Mouse (Mus musculus) retina, postnatal 1 day (tissue): ENCODE results near the gene Cst8.
"Not testable (repeated sequence)": the region's sequence is repeated elsewhere in the genome, so short reads cannot be mapped to it uniquely, and the experiment has no call there.

Source experiments
- DNase-seq: peaks from one replicate; pipeline ENCODE4 v3.0.0-alpha.2; 2012

The Cst8 gene

DNA sequence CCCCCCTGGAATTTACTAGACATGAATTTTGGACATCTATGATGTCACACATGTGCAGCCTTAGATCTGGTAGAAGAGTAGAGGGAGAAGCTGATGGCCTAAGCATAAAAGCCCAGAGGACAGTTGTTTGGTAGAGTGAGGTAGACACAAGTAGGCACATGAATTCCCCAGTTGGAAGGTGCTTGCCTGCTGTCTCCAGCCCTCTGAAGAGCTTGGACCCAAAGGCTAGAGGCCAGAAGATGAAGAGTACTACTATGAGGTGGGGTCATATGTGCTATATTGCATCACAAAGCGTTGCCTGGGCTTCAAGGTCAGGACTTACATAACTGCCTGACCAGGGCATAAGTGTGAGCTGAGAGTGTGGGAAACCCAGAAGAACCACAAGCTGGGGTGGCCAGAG is at the start of gene Cst8:
Gene Cst8, plus strand, starts transcription at position 301 of the 400 bp plus-strand sequence.
- no peak for DNase-seq

DNA sequence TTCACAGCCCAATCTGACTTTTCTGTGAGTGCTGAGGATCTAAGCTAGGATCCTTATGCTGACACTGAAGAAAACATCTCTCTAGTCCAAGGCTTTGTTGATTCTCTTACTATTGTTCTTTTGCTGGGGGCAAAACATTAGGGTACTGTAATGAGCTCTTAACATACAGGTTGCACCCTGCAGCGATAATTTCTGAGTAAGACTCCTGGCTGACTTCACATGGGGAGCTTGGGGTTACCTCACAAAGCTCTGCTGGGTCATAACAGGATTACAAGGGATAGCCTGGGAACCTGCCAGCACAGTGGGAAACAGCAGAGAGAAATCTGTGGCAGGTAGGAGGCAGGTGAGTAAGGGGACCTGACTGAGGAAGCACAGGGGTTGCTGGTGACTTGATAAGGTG is 48.5 kb upstream of the Cst8 start, which contains the start of gene Cstl1:
Gene Cstl1, plus strand, starts transcription at position 301 of the 400 bp plus-strand sequence.
- DNase-seq, result no peak

DNA sequence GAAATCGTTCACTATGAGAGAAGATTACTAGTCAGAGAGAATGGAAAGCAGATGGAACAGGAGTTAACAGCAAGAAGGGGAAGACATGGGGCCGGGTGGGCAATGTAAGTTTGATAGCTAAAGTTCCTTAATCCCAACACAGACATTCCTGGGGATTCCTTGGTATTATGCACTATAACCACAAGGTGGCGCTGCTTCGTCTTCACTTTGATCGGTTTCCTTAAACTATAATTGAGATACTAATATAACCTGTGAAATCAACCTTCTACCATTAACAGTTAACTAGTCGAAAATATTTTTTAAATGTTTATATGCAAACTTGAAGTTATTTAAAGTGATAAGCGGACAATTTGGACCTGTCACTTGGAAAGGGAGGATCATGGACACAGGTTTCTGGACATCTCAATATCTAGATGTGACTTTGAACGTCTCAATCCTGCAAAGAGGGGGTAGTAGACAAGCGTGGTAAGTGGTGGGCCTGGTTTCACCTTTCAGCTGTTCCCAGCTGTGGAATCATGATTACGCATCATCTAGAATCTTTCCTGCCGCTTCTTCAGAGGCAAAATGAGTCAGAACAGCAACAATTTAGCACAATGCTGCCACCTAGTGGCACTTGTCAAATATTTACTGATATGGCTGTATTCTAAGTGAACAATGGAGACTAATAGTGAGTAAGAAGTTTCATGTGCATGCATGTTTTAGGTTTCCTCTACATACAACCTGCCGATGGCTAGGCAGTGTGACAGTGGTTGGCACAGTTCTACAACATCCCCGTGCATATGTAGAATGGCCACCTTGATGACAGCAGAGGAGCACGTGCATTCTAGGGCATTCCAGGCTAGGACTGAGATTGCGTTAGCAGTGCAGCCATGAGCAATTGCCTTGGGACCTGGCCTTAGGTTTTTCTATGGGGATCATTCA is 46.4 kb upstream of the Cst8 start:
- DNase-seq, result peak; percentile 90

DNA sequence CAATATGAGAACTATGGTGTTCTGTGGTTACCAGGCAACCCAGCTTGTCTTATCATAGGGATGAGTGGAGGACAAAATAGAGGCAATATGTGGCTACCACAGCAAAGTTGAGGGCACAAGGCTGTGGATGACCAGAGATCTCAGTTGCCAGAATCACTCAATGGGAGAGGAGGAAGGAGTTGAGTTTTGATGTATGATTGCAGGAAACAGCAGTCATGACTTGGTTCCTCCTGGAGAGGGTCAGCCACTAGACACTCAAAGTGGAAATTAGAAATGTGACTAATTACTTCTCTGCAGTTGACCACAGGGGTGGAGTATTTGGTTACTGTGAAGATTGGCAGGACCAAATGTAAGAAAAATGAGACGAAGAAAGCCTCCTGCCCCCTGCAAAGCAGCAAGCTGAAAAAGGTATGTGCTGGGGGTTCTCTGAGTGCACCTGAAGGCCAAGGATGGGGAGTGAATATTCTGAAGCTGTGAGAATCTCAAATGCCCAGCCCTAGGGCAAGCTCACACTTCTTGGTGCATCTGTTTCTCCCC is 44.2 kb upstream of the Cst8 start:
- no peak for DNase-seq

DNA sequence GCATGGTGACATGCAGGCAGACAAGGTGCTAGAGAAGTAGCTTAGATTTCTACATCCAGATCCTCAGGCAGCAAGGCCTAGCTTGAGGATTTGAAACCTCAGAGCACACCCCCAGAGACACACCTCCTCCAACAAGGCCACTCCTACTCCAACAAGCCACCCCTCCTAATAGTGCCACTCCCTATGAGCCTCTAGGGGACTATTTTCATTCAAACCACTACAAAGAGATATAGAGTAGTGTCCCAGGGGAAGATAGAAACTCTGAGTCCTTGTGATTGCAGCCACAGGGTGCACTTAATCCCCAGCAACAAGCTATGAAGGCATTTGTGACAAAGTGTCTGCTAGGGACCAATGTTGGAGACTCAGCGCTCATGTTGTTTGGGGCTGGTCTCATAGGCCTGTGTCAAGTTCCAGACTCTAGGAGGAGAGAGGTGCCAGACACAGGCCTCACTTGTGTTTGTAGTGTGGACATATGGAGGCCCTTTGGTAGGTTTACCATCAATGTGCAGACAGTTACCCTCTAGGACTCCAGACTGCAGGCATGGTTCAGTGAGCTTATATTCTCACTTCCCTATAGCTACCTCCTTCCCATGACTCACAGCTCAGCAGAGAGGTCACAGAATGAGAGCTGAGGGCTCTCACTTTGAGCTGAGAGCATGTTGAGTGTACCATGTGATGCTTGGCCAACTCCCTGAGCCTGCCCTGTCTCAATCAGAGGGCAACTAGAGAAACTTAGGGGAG is 34.8 kb upstream of the Cst8 start:
- DNase-seq, result no peak

DNA sequence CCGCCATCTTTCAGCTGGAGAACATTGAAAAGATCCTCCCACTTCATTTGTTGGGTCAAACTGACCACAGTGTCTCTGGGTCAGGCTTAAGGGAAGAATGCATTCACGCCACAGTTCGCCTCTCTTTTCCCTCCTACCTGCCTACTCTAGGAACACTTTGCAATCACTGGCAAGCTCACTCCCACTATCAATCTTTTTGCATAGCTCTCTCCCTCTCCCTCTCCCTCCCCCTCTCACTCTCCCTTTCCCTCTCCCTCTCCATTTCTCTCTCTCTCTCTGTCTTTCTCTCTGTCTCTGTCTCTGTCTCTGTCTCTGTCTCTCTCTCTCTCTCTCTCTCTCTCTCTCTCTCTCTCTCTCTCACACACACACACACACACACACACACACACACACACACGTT is 27.2 kb upstream of the Cst8 start, which contains the start of gene Cst11:
Gene Cst11, minus strand, starts transcription at position 101 of the 400 bp plus-strand sequence.
- not testable (repeated sequence) for DNase-seq

DNA sequence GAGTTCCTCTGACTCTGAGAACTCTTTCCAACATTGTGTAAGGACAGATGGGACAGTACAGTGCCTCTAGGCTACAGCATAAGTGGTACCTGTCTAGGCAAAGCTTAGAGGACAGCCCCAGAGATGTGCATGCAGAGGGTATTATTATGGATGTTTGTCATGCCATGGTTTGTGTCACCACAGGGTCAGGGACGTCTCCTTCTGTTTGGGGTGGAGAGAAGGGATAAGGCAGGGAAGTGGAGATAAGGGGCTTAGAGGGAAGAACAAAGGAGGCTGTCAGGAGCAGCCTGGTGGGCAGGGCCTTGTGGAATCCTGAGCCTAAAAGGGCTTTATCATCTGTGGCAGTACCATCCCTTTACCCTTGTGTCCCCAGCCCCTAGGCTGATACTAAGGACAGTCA is 16.9 kb upstream of the Cst8 start, which contains the start of gene 8030411F24Rik:
Gene 8030411F24Rik, plus strand, starts transcription at position 301 of the 400 bp plus-strand sequence.
- DNase-seq, result no peak

DNA sequence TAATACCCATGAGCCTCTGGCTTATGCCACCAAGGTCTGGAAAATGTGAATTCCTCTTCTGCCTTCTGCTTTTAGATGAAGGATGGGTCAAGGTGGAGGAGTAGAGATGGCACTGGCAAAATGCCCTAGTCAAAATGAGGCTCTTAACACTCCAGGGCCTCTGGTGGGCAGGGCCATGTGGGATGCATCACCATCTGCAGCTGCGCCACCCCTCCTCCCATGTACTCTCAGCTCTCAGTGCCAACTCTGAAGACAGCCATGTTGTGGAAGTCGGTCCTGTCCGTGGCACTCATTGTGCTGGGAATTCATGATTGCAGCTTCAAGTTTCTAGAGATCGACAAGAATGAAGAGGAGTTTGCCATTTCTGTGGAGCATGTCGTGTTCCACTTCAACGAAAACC is 9.4 kb upstream of the Cst8 start, which contains the start of gene Cst12:
Gene Cst12, plus strand, starts transcription at position 220 of the 400 bp plus-strand sequence.
- no peak for DNase-seq

DNA sequence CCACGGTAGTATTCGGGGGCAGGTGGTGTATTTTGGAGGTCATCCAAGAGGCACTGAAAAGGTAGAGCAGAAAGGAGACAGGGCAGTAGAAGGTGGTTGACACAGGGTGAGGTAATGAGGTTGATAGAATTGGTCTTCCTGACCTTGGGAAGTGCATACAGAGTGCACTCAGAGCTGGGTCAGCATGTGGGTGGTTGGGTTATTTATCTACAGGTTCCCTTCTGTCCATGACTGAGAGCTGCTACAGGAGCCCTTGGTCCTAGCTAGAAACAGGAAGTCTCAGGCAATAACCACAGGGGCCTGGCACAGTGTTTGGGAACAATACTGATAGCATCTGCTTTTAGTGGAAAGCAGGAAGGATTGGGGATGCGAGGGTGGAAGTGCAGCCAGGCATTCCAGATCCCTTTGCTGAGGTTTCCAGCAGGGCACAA is 2.9 kb downstream of the Cst8 start:
- DNase-seq, result no peak

DNA sequence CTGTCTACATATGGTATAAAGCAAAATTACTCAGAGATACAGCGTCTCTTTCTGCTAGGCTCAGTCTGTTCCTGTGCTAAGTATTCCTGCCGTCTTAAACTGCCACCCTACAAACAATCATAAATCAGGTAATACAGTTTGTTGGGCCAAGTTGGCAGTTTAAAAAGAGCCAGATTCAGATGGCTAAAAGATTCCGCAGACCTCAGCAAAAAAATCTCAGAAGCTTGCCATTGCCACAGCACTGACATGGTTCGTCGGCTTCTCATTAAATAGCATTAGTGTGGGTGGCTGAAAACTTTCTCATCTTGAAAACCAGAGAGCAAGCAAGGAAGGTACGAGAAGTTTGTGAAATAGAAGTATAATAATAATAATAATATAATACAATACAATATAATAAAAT is 8.1 kb downstream of the Cst8 start:
- no peak for DNase-seq

DNA sequence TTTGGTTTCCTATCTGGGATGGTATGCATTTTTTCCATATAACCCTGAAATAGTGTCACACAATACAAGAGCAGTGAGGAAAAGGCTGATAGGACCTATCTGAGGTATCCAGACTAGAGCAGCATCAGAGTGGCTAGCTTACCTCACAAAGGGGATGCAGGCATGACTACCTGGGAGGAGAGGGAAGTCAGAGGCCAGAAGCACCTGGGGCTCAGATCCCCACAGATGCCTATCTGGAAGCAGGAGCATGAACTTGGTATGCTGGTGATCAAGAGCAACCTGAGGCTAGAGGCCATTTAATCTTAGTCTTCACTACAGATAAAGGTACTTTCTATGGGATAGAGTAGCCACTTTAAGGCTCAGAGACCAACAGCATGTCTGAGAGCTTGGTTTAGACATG is 21.3 kb downstream of the Cst8 start, which contains the start of gene Cst13:
Gene Cst13, plus strand, starts transcription at position 173 of the 400 bp plus-strand sequence.
- DNase-seq, result no peak

DNA sequence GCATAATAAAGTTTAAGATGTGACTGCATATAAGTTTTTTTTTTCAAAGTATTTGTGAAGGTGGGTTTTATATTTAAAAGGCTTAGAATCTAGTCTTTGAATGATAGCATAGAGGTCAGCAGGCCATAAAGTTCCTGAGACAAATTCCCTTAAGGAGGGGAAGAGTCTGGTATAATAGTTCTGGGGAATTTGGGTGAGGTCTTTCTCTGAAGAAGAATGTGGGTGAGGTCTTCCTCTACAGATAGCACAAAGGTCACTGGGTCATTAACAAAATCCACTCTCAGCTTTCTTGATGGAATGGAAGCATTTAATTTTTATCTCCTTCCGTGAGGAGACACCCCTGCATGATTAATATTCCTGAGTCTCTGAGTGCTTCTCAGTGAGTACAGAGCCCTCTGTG is 27.4 kb downstream of the Cst8 start:
- no peak for DNase-seq

DNA sequence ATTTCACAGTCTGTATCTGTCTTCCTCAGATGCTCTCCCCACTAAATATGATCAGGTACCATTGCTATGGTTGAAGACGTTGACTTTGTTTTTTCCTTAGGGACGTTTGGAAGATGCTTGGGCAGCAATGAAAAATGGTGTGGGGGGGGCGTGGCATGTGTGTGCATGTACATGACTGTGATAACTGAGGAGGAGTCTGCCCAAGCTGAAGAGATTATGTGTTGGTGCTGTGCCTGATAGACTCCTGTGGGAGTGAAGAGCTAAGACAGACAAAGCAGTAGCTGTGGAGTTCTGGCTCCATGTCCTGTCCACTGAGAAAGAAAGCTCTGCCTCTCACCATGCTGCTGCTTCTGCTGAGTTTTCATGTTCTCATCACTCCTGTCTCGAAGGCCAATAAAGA is 36.3 kb downstream of the Cst8 start, which contains the start of gene Cst9:
Gene Cst9, plus strand, starts transcription at position 236 of the 400 bp plus-strand sequence.
- DNase-seq, result no peak

DNA sequence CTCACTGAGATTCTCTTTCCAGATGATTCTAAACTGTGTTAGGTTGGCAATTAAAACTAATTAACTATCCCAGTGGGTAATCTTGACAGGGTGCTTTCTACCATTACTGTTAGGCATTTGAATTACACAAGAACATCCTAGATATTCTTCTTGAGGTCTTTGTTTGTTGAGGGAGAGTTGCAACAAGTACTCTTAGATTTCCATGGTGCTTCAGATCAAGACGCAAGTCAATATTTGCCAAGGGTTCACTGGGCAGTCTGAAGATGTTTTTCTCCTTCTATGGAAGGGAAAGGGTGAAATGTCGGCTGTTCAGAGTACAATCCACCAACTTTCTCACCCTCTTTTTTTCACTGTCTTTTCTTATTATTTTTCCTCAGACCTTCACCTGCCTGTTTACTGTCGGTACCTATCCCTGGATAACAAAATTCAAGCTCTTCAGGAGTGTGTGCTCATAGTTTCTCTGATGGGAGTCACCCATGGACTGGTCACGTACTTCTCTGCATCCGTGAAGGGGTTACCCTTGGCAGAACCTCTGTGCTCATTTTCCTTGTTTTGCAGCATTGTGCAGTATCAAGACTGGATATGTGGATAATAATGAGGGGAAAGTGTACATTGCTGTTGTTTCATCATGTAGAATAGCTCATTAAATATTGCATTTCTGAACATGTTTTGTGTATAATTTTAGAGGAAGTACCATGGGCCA is 39.6 kb downstream of the Cst8 start:
- no peak for DNase-seq

DNA sequence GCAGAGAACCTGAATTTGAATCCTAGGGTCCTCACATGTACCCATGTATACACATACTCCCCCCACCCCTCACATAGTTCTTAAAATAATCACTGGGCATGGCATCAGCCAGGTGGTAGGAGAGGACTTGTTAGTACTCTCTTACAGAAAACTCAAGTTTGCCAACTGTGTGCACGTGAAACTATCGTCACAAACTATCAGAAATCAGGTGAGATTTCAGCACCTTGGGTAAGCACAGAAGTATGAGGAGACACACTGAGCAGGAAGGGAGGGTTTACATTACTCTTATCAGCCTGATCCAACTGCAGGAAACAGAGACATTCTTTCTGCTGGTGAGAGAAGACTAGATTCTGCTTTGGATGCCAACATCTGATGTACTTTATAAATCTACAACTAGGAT is 40.6 kb downstream of the Cst8 start:
- no peak for DNase-seq

DNA sequence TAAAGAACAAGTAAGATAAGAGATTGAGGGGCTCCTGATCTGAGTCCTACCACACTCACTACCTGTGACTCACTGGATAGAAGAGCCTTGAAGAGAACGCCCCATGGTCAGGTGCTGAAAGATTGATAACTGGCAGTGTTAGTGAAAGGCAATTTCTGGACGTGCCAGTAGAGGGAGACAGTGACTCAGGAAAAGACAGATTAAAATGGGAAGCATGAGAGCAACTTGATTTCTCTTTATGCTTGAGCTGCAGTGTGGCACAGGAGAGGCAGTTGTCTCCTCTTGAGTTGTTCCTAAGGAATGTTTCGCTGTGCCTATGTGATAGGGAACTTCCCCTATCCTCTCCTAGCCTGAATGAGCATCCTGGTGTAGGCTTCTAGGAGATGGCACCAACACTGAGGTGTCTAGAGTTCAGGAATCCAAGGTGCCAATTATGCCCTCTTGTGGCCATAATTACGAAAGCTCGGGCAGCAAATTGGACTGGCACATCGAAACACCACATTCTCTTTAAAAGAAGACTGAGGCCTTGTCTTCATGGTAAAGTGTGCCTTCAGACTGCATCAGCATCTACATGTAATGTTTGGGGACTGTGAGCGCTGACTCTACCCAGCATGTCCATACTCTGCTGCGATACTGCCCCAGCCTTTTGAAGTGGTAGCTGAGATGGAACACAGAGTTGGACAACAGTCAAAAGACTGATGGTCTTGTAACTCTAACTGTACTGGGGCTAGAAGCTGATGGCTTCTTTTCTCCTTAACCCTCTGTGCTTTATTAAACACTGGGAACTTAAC is 52.7 kb downstream of the Cst8 start:
- peak; percentile 83 for DNase-seq
